Mouse (Mus musculus): Measurements from ENCODE around the gene Dusp1.

DNA sequence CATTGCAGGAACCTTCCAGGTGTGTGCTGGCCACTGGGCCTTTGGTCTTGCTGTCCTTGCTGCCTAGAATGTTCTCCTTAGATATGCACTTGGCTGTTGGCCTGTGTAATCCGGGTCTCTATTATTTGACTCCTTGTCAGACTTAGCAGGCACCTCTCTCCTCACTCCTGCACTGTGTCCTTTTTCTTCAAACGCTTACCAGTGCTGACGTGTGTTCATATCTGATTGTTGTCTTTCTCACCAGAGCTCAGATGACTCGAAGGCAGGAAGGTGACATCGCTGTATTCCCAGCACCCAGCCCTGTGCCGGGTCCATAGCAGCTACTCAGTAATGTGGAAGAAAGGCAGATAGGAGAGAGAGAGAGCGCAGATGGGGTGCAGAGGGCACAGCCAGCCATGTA, 33.0 kb upstream of the Dusp1 start:
- TF ChIP-seq POLR2A (IDR thresholded peaks at IDR 0.05; ENCODE audit: extremely low read depth, insufficient read depth, low read length) (no peak), CTCF (IDR thresholded peaks at IDR 0.05; ENCODE audit: extremely low read depth, insufficient read depth, low read length) (no peak)
